Mouse (Mus musculus) layer of hippocampus, postnatal 36 days (tissue): ENCODE data around the gene P4htm. TPM values are rescaled to one million over a fixed set of nuclear protein-coding genes. Genes with fewer than 3 reads are reported as not detected.

Experiments
- DNase-seq, 2 experiments: peaks; one replicate each; pipeline ENCODE4 v3.0.0; 2022
- total RNA-seq, 2 experiments: library from RNA; stranded (reverse); gene quantifications; 2 replicates each; pipeline ENCODE4 v1.2.3; 2021

P4htm gene
- total RNA-seq, 2 experiments from 2014 or later, result 93.1 to 93.2 TPM

DNA sequence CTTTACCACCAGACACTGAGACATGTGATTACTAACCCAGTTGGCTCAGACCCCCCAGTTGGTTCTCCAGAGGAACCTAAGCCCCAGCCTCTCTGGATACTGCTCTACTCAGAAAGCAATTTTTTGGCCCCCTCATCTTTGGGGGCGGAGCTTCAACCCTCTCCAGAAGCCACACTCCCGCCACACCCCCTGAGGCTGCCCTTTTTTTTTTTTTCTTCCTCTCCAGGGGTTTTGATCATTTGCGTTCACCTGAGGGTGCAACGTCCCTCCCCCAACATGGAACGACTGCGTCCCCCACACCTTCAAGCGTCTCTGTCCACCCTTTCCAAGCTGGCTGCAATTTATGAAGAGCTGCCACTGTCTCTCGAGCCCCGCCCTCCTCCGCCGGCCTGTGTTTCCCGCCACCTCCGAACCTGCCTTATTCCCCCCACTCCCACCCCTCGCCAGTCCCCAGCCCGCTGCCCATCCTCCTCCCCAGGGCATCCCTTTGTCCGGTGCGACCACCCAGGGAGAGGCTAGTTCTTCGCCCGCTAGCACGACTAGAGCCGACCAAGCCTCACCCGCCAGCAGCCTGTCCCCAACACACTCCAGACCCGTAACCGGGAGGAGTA is 19.4 kb downstream of the P4htm start:
- DNase-seq, result no peak

DNA sequence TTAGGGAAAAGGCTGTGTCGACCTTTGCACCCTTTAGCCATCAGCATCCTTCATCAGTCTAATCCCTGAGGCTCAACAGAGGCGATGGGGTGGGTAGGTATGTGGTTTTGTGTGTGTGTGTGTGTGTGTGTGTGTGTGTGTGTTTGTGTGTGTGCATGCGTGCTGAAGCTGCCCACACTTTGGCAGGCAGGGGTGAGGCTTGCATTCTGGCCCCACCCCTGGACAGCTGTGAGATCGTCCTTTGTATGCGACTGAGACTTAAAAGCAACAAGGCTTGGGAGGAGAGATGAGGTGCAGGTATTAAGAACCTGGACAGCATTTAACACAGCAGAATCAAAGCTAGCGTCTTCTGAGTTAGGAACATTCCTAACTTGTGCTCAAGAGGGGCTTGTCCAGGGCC is 20.4 kb downstream of the P4htm start:
- no peak for DNase-seq

DNA sequence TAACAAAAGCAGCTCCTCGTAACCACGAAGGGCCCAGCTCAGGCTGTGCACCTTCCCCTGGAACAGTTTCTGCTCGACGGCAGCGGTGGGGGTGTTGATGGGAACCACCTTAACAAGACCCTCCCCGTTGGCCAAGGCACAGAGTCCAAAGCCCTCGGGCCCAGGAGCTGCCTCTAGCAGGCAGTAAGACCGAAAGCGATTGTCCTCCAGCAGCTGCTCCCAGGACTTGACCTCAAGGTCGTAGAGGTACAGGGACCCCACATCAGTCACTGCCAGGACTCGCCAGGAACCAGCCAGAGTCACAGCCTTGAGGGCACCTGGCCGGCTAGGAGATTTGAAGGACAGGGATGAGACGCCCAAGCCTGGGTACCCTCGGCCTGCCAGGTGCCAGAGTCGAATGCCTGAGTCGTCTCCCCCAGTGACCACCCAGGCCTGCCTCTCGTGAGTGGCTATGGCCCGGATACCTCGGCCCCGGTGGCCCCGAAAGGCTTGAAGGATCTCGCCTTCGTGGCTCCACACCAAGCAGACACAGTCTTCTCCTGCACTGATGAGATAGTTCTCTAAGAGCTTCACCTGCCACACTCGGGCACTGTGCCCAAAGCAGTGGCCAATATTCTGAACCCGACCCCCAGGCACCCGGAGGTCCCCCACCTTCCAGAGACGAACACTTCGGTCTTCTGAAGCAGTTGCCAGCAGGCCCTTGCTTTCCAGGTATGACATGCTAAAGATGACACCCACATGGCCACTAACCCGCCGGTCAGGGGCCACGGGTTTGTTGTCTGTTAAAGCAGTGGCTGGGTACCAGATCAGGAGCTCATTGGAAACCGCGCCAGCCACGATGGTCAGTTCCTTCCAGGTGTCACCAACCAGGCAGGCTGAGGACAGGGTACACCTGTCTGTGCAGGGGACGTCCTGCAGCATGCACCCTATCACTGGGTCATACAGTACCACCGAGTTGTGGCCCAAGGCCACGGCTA is 21.9 kb downstream of the P4htm start:
- DNase-seq, result no peak

DNA sequence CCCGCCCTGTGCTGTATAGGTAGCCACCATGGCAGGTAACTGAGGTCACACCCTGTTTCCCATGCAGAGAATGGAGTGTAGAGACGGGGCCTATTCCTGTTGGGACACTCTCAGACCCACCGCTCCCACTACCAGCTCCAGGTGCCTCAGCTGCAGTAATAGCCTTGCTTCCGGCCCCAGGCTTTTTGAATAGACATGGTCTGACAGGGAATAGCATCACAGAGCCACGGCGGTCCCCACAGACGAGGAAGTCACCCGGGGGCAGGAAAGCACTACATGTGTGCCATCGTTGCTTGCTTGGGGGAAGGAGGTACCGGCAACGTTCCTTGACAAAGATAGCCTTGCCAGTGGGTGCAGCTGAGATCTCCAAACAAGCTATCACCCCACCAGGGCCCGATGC is 22.5 kb downstream of the P4htm start:
- DNase-seq, result no peak

DNA sequence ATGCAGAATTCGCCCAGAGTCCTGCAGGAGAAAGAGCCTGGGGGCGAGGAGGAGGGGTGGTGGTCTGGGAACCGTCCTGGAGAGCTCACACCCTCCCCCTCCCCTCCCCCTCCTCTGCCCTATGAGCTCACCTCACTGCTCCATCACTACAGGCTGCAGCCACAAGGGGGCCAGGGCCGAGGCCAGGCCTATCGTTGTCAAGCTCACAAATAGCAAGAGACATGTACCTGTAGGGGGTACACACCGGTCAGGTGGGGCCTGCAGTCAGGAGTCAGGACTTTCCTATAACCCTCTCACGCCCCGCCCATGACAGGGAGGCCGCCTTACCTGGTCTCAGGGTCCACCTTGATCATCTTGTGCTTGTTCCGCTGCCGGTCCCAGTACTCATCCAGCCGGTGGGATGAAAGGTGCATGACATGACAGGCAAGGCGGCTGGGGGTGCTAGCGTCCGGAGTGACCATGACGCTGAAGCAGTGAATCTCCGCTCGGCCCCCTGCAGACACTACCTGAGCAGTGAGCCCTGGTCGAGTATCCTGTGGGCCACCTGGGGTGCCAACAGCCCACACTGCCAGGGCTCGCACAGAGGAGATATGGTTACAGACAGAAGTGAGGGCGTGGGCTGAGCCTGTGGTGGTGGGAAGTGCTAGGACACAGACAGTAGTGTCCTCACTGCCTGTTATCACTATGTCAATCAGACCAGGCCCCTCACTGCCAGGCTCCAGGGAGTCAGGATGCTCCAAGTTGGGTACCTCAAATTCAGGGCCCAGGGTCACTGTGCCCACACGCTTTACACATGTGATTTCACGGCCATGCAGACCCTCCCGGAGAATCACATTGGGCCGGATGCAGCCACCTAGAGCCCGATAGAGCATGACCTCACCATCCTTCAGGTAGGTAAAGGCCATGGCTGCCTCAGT is 23.4 kb downstream of the P4htm start:
- DNase-seq, result no peak

DNA sequence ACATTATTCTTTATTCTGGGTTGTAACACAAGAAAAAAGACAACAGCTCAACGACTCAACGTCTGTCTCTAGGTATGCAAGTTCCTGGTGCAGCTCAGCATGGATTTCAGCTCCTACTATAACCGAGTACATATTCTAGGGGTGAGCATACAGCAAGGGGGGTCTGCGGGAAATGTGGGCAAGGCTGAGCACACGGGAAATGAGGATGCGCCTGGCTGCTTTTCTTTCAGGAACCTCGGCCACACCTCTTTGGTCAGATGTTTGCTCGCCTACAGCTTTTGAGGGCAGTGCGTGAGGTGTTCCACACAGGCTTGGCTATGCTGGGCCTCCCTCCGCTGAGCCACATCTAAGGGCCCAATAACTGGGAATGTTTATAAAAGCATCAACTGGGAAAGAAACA is 25.1 kb downstream of the P4htm start:
- no peak for DNase-seq

DNA sequence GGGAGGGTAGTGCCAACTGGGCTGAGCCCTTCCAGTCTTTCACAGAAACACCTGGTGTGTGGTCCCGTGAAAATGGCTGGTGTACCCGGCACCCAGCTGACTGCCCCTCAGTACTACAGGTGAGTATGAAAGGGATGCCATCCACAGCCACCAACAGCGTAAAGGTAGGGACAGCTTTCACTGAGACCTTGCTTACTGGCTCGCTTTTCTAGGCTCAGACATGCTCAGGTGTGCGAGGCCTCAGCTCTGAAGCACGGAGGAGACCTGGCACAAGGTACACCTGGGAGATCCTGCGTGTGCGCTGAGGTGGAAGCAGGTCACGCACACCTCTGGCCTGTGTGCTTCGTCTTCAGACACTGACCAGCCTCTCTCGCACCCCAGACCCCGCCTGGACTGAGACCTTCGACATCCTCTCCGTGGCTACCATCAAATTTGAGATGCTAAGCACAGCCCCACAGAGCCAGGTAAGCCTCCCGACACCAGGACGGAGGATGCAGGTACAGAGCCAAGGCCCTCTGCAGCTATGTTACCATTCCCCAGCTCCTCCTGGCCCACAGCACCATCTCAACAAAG is 26.0 kb downstream of the P4htm start:
- DNase-seq, result no peak

DNA sequence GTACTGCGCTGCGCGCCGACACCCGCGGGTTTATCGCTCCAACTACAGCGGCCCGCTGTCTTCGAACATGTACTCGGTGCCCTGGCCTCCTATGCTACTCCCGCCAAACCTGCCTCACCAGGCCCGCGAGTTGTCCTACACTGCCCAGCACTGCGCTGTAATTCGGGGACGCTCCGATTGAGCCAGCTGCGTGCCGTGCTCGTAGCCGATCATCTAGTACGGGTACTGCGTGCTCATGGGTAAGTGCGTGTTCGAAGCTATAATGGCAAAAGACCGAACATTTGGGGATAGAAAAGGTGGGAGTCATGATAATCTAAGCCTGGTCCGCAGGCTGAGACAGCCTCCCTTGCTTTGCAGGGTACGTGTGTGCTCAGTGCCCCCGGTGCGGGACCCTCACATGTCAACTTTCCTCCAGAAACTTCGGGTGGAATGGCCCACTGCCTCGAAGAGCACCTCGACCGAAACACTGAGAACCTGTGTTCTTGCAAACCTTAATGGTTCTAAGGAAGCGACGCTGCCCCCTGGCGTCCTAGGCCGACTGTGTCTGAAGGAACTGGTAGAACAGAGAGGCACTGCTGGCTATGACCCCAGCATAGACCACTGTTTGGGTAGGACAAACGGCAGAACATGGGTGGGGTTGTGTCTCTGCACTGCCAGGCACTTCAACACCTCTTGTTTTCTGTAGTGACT is 27.1 kb downstream of the P4htm start:
- peak in 1 of 2 experiments; percentile 69 for DNase-seq

DNA sequence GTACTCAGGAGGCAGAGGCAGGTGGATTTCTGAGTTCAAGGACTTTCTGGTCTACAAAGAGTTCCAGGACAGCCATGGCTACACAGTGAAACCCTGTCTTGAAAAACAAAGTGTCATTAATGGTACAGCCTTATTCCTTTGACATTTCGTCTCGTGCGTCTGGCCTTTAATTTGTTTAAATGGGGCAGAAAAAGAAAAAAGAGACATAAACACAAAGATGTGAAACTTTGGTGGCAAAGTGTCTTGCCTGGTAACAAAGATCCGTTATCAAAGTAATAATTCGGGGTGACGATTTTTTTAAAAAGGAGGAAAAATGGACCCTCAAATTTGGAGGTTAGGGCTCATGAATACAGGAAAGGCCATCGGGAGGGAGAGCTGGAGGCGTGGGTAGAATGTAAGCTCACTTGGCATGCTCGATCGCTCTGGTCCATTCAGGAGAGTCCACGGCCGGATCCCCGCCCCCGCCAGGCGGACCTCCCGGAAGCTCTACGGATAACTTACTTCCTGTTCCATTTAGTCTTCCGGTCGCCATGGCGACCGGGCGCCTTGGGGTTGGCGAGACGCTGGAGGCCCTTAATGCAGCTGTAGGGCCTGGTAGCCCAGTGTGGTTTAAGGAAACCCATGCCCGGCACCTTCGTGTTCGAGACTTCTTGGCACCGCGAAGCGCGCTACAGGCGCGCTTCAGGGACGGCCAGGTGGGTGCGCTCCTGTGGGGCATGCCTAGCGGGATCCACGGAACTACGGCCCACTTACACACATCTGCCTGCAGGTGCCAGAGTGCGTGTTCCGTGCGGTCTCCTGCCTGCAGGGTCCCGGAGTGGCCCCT is 27.9 kb downstream of the P4htm start, which contains the start of gene Dalrd3:
TSS of gene Dalrd3 (plus strand) at position 506 of the 826 bp plus-strand sequence.
- peak; percentile 87 to 89 for DNase-seq

DNA sequence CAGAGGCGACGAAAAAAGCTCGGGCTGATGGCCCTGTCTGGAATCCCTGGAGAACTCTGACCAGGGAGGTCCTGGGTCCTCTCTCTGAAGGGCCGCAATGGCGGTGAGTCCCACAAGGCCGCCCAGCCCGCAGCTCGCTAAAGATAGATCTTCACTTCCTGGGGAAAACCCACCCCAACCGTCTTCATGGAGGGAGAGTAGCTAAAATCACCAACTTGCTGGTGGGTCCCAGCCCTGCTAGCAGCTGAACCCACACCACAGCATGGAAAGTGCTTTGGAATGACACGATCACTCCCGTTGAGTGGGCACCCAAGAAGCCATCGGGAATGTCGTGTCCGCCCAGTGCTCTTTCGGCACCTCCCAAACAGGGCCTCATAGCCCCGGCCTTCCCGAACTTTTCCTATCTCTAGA is 29.0 kb downstream of the P4htm start:
- DNase-seq, result no peak

DNA sequence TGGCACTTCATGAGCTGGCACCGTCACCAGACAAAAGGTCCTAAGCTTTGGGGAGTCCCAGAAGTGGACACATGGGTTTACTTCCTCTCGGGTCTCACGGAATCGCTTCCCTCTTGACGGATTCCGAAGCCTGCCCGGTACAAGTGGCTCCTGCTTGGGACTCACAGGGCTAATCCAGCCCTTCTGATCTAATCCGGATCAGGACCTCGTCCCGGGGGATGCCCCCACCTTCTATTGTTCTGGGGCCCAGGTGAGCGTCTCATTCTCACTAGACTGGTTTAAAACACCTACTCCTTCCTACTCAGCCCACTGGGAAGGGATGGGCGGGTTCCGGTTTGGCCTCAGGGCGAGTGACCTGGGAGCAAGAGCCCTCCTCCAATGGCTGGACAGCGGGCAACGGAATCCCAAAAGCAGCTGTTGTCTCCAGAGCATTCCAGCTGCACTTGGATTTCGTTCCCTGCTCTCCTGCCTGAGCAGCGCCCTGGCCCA is 29.5 kb downstream of the P4htm start:
- DNase-seq, result no peak

DNA sequence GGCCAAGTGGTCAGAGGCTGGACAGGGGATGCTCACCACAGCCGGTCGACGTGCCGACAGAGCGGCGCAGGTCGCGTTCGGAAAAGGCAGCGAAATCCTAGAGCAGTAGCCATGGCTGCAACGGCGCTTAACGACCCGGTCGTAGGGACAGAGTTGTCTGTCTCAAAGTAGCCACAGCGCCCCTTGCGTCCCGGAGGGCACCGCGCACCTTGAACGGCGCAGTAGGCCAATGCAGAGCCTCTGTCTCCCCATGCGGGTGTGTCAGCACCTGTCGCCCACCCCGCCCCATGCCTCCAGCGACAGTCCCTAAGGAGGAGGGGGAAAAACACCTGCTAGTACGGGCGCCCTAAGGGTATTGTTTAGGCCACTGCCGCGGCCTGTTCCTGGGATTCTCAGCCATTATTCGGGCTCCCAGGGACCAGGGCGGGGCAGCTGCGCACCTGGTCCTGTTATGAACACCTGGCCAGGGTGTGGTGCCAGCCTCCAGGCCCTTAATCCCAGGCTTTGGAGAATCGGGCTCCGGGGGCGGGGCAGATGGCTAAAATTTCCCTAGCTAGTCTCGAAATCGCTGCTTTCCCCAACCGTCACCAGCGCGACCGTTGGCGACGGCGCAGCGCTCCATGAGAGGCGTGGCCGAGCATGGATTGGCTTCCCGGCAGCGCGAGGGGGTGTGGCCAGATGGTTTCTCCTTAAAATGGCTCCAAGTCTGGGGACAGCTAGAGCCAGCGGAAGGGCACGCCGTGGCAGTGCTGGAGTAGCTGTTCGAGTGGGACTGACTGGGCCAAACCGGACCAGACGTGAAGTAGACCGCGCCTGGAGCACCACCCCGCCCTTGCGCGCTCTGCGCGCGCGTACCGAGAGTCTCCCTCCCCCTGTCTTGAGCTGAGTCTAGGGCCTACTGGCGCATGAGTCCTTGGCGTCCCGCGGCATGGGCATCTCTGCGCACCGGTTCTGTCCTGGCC is 30.4 kb downstream of the P4htm start, which contains the start of gene Ndufaf3:
TSS of gene Ndufaf3 (minus strand) at position 620 of the 962 bp plus-strand sequence.
- DNase-seq, result peak; percentile 96

DNA sequence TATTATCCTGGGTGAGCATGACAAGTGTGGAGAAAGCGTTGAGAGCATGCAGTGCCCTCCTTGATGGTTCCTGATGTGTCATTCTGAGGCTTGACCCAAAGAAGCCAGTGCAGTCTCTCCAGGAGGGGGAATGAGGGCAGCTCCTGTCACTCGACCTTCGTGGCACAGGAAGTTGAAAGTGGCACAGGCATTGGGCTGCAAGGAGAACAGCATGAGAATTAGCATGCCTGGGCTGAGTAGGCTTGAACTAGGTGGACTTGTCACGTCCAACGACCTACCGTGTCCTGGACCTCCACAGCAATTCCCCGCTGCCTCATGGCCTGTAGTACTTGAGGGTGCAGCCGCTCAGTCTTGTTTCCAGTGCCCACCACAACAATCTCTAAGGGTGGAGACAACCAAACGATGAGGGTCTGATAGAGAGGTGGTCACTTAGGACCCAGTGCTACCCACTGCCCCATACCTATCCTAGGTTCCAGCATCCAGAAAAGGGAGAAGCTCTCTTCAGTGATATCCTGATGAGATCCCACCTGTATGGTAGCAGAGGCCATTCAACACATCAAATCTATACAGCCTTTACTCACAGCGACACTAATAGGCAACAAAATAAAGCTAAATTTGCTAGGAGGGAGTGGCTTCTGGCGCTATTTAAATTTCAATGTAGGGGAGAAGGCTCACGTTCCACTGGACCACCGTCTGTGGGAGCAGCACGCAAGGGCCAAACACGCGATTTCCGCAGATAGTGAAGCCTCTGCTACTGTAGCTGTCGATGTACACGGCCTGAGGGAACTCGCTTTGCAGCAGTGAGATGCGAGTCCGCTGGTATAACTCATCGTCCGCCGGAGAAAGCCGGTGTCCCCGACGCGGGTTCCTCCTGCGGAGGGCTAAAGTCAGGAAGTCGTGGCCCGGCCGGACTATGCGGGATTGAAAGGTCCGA is 31.3 kb downstream of the P4htm start:
- DNase-seq, result no peak

DNA sequence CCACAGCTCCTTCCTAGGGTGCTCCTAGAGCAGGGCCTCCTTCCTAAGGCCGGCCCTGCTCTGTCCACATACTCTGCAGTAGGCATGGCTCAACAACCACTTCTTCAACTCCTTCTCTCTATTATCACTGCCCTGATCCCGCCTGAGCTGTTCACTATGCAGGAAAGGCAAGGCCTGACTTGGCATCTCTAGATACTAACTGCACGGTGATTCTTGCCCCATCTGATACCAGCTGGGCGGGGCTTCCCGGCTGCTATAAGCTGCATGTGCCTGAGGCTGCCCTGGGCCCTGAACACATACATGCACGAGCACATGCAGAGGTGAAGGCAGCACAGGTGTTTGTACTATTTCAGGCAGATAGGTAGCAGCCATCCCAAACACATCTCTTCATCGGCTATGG is 33.3 kb downstream of the P4htm start:
- DNase-seq, result no peak

DNA sequence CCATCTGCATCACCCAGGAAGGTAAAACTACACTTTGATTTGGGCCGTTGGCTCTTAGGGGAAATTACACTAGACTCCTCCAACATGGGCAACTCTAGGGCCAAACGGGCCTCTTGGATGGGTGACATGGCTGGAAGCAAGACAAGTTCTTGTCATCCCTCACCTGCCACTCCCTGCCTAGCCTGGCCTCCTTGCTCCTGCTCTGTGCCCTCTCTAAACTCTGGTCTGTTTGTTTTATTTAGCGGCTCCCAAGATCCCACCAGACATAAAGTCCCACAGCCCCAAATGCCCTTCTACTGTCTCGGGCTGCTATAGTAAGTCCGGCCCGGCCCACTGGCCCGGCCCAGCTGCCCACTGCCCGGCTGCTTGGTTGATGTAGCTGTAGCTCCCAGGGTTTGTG is 33.8 kb downstream of the P4htm start:
- no peak for DNase-seq

DNA sequence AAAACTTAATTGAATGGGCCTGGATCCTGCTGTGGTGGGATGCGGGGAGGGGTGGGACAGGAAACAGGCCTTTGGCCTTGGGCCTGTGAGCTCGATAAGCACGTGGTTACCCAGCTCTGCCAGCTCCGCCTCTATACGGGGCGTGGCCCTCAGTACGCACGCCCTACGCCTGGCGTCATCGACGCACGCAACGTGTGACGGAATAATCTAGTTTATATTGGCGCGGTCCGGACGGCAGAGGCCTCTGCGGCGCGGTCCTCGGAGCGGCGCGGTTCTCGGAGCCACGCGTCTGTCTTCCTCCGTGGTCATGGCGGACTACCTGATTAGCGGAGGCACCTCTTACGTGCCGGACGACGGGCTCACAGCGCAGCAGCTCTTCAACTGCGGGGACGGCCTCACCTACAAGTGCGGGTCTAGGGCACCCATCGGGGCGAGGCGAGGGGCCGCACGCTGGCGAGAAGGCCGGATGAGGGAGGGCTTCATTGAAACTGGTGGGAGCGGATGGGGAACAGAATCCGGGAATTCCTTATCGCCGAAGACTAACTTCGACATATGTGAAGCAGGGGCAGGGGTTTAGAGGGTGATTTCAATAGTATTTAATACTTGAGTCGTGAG is 37.1 kb downstream of the P4htm start, which contains the start of gene Impdh2:
TSS of gene Impdh2 (plus strand) at position 60 of the 615 bp plus-strand sequence.
- DNase-seq, result peak; percentile 94

DNA sequence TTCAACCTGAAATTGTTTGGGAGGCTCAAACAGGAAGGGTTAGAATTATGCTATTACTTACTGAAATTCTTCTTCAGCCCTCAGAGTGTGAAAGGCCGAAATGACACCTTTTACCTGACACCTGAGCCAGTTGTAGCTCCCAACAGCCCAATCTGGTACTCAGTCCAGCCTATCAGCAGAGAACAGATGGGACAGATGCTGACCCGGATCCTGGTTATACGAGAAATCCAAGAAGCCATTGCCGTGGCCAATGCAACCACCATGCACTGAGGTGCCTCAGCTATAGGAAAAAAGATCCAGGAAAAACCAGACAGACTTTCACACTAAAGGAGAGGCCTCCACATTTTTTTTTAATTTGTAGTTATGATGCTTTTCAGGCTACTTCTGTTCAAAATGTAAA is 38.3 kb downstream of the P4htm start:
- no peak for DNase-seq
